Comparison of ENCODE assay signal across 10 mouse cellular contexts in the genomic region with DNA sequence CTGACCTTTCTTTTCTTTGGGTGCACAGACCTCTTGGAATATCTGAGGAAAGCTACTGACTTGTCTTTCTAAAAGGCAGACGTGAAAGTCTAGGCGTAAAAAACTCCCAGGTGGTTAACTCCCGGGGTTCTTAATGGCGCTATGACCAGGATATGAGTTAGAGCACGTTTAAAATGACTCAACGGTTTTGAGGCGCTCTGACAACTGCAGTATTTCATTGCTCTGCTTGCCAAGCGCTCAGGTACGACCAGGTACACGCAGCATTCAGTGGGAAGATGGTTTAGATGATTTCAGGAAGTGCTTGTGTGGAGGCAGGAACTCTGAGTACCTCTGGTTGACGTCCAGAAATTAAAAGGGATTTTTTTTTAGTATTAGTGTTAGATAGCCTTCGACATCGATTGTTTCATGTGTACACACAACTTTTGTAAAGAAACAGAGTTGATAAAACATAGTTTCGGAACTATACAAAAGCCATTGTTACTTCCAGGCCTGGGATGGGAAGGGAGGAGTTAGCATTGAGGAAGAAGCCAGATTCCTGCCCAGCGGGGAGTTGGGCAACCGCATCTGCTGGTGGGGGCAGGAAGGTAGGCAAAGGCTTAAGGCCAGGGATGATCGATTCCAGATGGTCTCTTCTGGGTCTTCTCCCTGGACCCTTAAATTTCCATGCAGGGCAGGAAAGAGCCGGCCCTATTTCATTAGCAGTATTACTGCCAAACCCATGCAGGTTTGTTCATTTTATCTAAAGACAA. TPM values are rescaled to one million over a fixed set of nuclear protein-coding genes. Genes with fewer than 3 reads are reported as not detected.
DNase-seq lines count a peak whose midpoint lies in the region; ATAC-seq and TF ChIP-seq lines count a peak whose summit lies in the region.
"Had no signal": no experiment of that assay in that cellular context is flagged by ENCODE, and none has a peak within 500 bp of the region (broad histone marks: within the 10 kb centered on the region; RNA-seq: fewer than 3 reads in every experiment).

No protein-coding gene starts in this region.

- intact Hi-C loops in heart, postnatal 25 days (cut with DNase I) = no loop called here
- intact Hi-C loops in gastrocnemius, postnatal 36 days (cut with DNase I) = no loop called here

- H3K9ac ChIP-seq in limb, embryonic 13.5 days = no peak overlapping the region
- H3K9ac ChIP-seq: midbrain, embryonic 15.5 days had no signal

- H3K36me3 ChIP-seq in heart, embryonic 10.5 days = no peaks in the 10 kb centered on the region
- H3K36me3 ChIP-seq in E14TG2a.4 (ENCODE audit: insufficient read depth, low read length) = no peaks in the 10 kb centered on the region; the same call in 1 of the 2 replicates
- H3K36me3 ChIP-seq in limb, embryonic 13.5 days = no peaks in the 10 kb centered on the region
- H3K36me3 ChIP-seq: midbrain, embryonic 15.5 days had no signal

- H3K27me3 ChIP-seq in heart, embryonic 10.5 days (ENCODE audit: insufficient read depth, poor library complexity, severe bottlenecking) = no peaks in the 10 kb centered on the region
- H3K27me3 ChIP-seq in E14TG2a.4 (ENCODE audit: insufficient read depth, low read length) = no peaks in the 10 kb centered on the region
- no peaks in the 10 kb centered on the region; the same call in 1 of the 2 replicates for H3K27me3 ChIP-seq in limb, embryonic 13.5 days

- 0 out of 2 replicates have a peak overlapping the region, but pooled peaks have one; percentile 64 for H3K27ac ChIP-seq in heart, embryonic 10.5 days
- peak overlapping the region; percentile 61; the same call in 1 of the 2 replicates for H3K27ac ChIP-seq in cortical plate, adult 2 months (ENCODE audit: insufficient read depth, low read length)
- peak overlapping the region; percentile 40; the same call in 1 of the 2 replicates for H3K27ac ChIP-seq in limb, embryonic 13.5 days
- H3K27ac ChIP-seq: midbrain, embryonic 15.5 days had no signal

- TF ChIP-seq POLR2A in cortical plate, adult 2 months (IDR thresholded peaks at IDR 0.05; ENCODE audit: extremely low read depth, insufficient read depth, low read length) = no peak

- H3K4me1 ChIP-seq in heart, embryonic 10.5 days = peaks cover 50% of the 10 kb centered on the region
- peaks cover 94% of the 10 kb centered on the region for H3K4me1 ChIP-seq in E14TG2a.4 (replicated peaks; ENCODE audit: low read depth, low read length)
- H3K4me1 ChIP-seq in cortical plate, adult 2 months (ENCODE audit: control insufficient read depth, insufficient read depth, low read length) = no peaks in the 10 kb centered on the region
- H3K4me1 ChIP-seq in limb, embryonic 13.5 days = peaks cover 70% of the 10 kb centered on the region

- no peaks in the 10 kb centered on the region for H3K9me3 ChIP-seq in heart, embryonic 10.5 days
- no peaks in the 10 kb centered on the region for H3K9me3 ChIP-seq in E14TG2a.4 (ENCODE audit: low read length)
- H3K9me3 ChIP-seq in limb, embryonic 13.5 days = no peaks in the 10 kb centered on the region
- H3K9me3 ChIP-seq: midbrain, embryonic 15.5 days had no signal

- 18% methylated on average over 18 of the region's 18 CpGs for WGBS in heart, embryonic 10.5 days
- 8% methylated on average over 18 of the region's 18 CpGs for WGBS in limb, embryonic 13.5 days

- no peak for DNase-seq in heart, embryonic 10.5 days (ENCODE audit: low spot score)
- DNase-seq in heart, postnatal 25 days (ENCODE audit: low spot score) = no peak
- DNase-seq in right cerebral cortex, postnatal 36 days (ENCODE audit: low spot score in 2 of 2) = no peak
- DNase-seq in natural killer cell, adult 2 months (ENCODE audit: low spot score in 2 of 2) = no peak
- no peak for DNase-seq in gastrocnemius, postnatal 36 days

- ATAC-seq in limb, embryonic 13.5 days (ENCODE audit: low FRiP score, low read depth) = 0 out of 2 replicates have a peak, but pooled peaks have one; percentile 32
- ATAC-seq: midbrain, embryonic 15.5 days had no signal

- H3K4me3 ChIP-seq in heart, embryonic 10.5 days = no peak overlapping the region
- H3K4me3 ChIP-seq in E14TG2a.4 (replicated peaks; ENCODE audit: low read length) = peak overlapping the region; percentile 54
- H3K4me3 ChIP-seq in cortical plate, adult 2 months (ENCODE audit: insufficient read depth, low read length) = no peak overlapping the region
- H3K4me3 ChIP-seq in limb, embryonic 13.5 days = no peak overlapping the region
- H3K4me3 ChIP-seq: midbrain, embryonic 15.5 days had no signal

- TF ChIP-seq CTCF in E14TG2a.4 (conservative IDR thresholded peaks at IDR 0.05; ENCODE audit: low read length) = no peak
- no peak for TF ChIP-seq CTCF in cortical plate, adult 2 months (IDR thresholded peaks at IDR 0.05; ENCODE audit: extremely low read depth, insufficient read depth, low read length)

- H3K4me2 ChIP-seq in limb, embryonic 13.5 days (replicated peaks) = peak overlapping the region; percentile 30
- H3K4me2 ChIP-seq: midbrain, embryonic 15.5 days had no signal

RNA-seq across cellular contexts. Expression of a gene that starts 12.7 kb away (rescaled TPM):
- polyA plus RNA-seq in heart, embryonic 10.5 days (2016; fragmentation: Nextera tagmentation; extraction: Ambion mirVana) = 21.0 and 25.9 TPM in 2 replicates
- 1 to 10 TPM; 7.3 to 8.6 TPM for total RNA-seq in heart, postnatal 25 days (2021)
- polyA plus RNA-seq in cortical plate, adult 2 months (2012; rRNA removed) = 8.4 and 9.7 TPM in 2 replicates
- polyA plus RNA-seq in limb, embryonic 13.5 days (2015; fragmentation: Nextera tagmentation; extraction: Ambion mirVana) = 14.2 and 14.5 TPM in 2 replicates
- total RNA-seq in gastrocnemius, postnatal 36 days (2021) = 1 to 10 TPM; 1.1 to 1.2 TPM
- polyA plus RNA-seq: C2C12 had no signal

RNA-seq across cellular contexts. Expression of a gene that starts 56.5 kb away (rescaled TPM):
- polyA plus RNA-seq in heart, embryonic 10.5 days (2016; fragmentation: Nextera tagmentation; extraction: Ambion mirVana) = 3.4 and 5.2 TPM in 2 replicates
- total RNA-seq in heart, postnatal 25 days (2021) = under 1 TPM; 0.05 to 0.31 TPM
- polyA plus RNA-seq in cortical plate, adult 2 months (2012; rRNA removed) = 6.5 and 8.2 TPM in 2 replicates
- polyA plus RNA-seq in limb, embryonic 13.5 days (2015; fragmentation: Nextera tagmentation; extraction: Ambion mirVana) = 2.4 and 3.7 TPM in 2 replicates
- total RNA-seq in gastrocnemius, postnatal 36 days (2021) = under 1 TPM; 0.13 to 0.35 TPM
